Mouse (Mus musculus) lung, embryonic 16.5 days (tissue): ENCODE measurements around the gene A730015C16Rik. TPM values are rescaled to one million over a fixed set of nuclear protein-coding genes. Genes with fewer than 3 reads are reported as not detected.
A peak's percentile ranks its signal among the peaks of the same experiment; 100 is the strongest.

ENCODE experiments used
- ATAC-seq: fragments of 200-750 bp; cut with Nextera tagmentation; 2 replicates; pipeline ENCODE4 v1.8.0; 2017; ENCODE audit warnings: low read depth, mild to moderate bottlenecking, moderate library complexity
- H3K27ac ChIP-seq: fragments of 300-500 bp; sonication (generic); 2 replicates; pipeline ENCODE4 v1.5.1; 2014; ENCODE audit warnings: mild to moderate bottlenecking, control low read depth, low read length
- H3K27me3 ChIP-seq: fragments of 300-500 bp; sonication (generic); 2 replicates; pipeline ENCODE4 v1.6.1; 2014; ENCODE audit warnings: low read depth, low read length, mixed read lengths; ENCODE audit not compliant: control insufficient read depth, insufficient read depth
- H3K36me3 ChIP-seq: fragments of 300-500 bp; sonication (generic); 2 replicates; pipeline ENCODE4 v1.6.1; 2014; ENCODE audit warnings: low read length; ENCODE audit not compliant: control insufficient read depth, insufficient read depth
- H3K4me1 ChIP-seq: fragments of 300-500 bp; sonication (generic); replicated peaks from 2 replicates; pipeline ENCODE4 v1.6.1; 2014; ENCODE audit warnings: low read length, mixed read lengths; ENCODE audit not compliant: control insufficient read depth, insufficient read depth
- H3K4me2 ChIP-seq: fragments of 300-500 bp; sonication (generic); 2 replicates; pipeline ENCODE4 v1.6.1; 2014; ENCODE audit warnings: low read depth, low read length, control low read depth
- H3K4me3 ChIP-seq: fragments of 300-500 bp; sonication (generic); 2 replicates; pipeline ENCODE4 v1.5.1; 2014; ENCODE audit warnings: mild to moderate bottlenecking, low read length, control low read depth
- H3K9ac ChIP-seq: fragments of 300-500 bp; sonication (generic); 2 replicates; pipeline ENCODE4 v1.6.1; 2014; ENCODE audit warnings: low read length, control low read depth
- H3K9me3 ChIP-seq: fragments of 300-500 bp; sonication (generic); 2 replicates; pipeline ENCODE4 v1.6.1; 2016; ENCODE audit warnings: low read length; ENCODE audit not compliant: control insufficient read depth
- WGBS: fragments of 180-500 bp; shearing (Covaris S2); extraction: QIAGEN DNeasy Blood & Tissue Kit; methylation state at CpG from one replicate; pipeline ENCODE4 v1.1.7; 2014; 5-methylcytosine and 5-hydroxymethylcytosine counted together
- polyA plus RNA-seq: library from polyadenylated mRNA; unstranded; fragments of >200 nt; fragmentation: Nextera tagmentation; extraction: Ambion mirVana; gene quantifications from 2 replicates; pipeline ENCODE4 v1.2.1, GENCODE M21; 2015

The A730015C16Rik gene
- polyA plus RNA-seq, 1 experiment from 2014 or later = 1.5 TPM

- Histone ChIP-seq H3K27me3 (no peaks in the 10 kb centered on the region), H3K4me2 (no peak overlapping the region), H3K9ac (no peak overlapping the region), H3K4me1 (peaks cover 4% of the 10 kb centered on the region; the same call in 1 of the 2 replicates), H3K9me3 (no peaks in the 10 kb centered on the region), H3K4me3 (no peak overlapping the region), H3K27ac (no peak overlapping the region), H3K36me3 (no peaks in the 10 kb centered on the region)
- WGBS = 53% methylated on average over 2 of the region's 2 CpGs
- peak; percentile 74 for ATAC-seq
Measured at GRCm38 (mm10) chr4:108798083-108798830, 50.2 kb downstream of the A730015C16Rik start.

Other genes starting within 250 kb of the A730015C16Rik start
- gene Cc2d1b, start 228.7 kb downstream of the A730015C16Rik start, polyA plus RNA-seq = 30.0 and 30.2 TPM in 2 replicates
- 1.6 TPM in 2 replicates for gene 3110021N24Rik, start 129.0 kb downstream of the A730015C16Rik start, polyA plus RNA-seq
- 3.8 and 4.0 TPM in 2 replicates for gene Zfyve9, start 67.8 kb downstream of the A730015C16Rik start, polyA plus RNA-seq
- gene Btf3l4, start 15.0 kb downstream of the A730015C16Rik start, polyA plus RNA-seq = 132 and 147 TPM in 2 replicates
- gene Txndc12, start 14.0 kb downstream of the A730015C16Rik start, polyA plus RNA-seq = 128 and 134 TPM in 2 replicates
- gene Kti12, start 834 bp downstream of the A730015C16Rik start, polyA plus RNA-seq = 43.3 and 48.2 TPM in 2 replicates
- 6.5 and 8.4 TPM in 2 replicates for gene Rab3b, start 30.4 kb upstream of the A730015C16Rik start, polyA plus RNA-seq
- gene Nrd1, start 152.0 kb upstream of the A730015C16Rik start, polyA plus RNA-seq = 57.4 and 62.7 TPM in 2 replicates